Mouse (Mus musculus): ENCODE measurements at regions not wholly inside any gene's neighbourhood (a gene's known extent, or its start where the extent isn't known, plus 50 kb on each side); places are given as distances from the start of the nearest gene placed in this dataset.

DNA sequence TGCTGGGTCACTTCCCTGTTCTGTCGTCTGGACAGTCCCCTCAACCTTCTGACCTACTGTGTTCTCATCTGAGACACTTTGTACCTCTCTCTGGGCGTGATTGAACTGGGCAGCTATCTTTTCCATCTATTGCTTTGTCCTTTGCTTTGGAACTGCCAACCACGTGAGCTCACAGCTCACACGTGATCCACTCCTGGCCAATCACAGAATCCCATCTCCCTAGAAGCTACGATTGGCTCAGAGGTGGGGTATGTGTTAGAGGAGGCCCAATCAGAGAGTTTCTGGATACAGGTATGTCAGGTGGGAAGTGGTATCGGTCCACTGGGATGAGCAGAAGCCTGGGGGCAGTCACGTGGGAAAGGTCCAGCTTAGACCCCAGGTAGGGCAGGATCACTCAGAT is 137.0 kb upstream of the Igsf21 start:
- TF ChIP-seq GATA1 (IDR thresholded peaks at IDR 0.05; ENCODE audit: low read length) (no peak), TAL1 (IDR thresholded peaks at IDR 0.05; ENCODE audit: low read length) (no peak)
